Mouse (Mus musculus) intestine, postnatal 0 days (tissue): ENCODE results near the gene Snx6. TPM values are rescaled to one million over a fixed set of nuclear protein-coding genes. Genes with fewer than 3 reads are reported as not detected.

Experiments
- ATAC-seq: fragments of 200-750 bp; cut with Nextera tagmentation; 2 replicates; pipeline ENCODE4 v1.8.0; 2017; ENCODE audit warnings: mild to moderate bottlenecking, moderate TSS enrichment, moderate library complexity
- H3K27ac ChIP-seq: fragments of 300-500 bp; sonication (generic); 2 replicates; pipeline ENCODE4 v1.5.1; 2014; ENCODE audit warnings: mild to moderate bottlenecking, low read depth, low read length, moderate library complexity
- H3K27me3 ChIP-seq: fragments of 300-500 bp; sonication (generic); replicated peaks from 2 replicates; pipeline ENCODE4 v1.6.1; 2014; ENCODE audit warnings: low read length, mixed read lengths; ENCODE audit not compliant: control insufficient read depth, insufficient read depth
- H3K36me3 ChIP-seq: fragments of 300-500 bp; sonication (generic); 2 replicates; pipeline ENCODE4 v1.6.1; 2014; ENCODE audit warnings: mild to moderate bottlenecking, moderate library complexity; ENCODE audit not compliant: control insufficient read depth, insufficient read depth
- H3K4me1 ChIP-seq: fragments of 300-500 bp; sonication (generic); replicated peaks from 2 replicates; pipeline ENCODE4 v1.6.1; 2014; ENCODE audit warnings: antibody characterized with exemption, low read length, mixed read lengths; ENCODE audit not compliant: control insufficient read depth, insufficient read depth
- H3K4me2 ChIP-seq: fragments of 300-500 bp; sonication (generic); replicated peaks from 2 replicates; pipeline ENCODE4 v1.6.1; 2014; ENCODE audit warnings: low read depth, mild to moderate bottlenecking, moderate library complexity
- H3K4me3 ChIP-seq: fragments of 300-500 bp; sonication (generic); 2 replicates; pipeline ENCODE4 v1.5.1; 2014; ENCODE audit warnings: low read depth, low read length
- H3K9ac ChIP-seq: fragments of 300-500 bp; sonication (generic); 2 replicates; pipeline ENCODE4 v1.6.1; 2014; ENCODE audit warnings: mild to moderate bottlenecking, low read depth, low read length
- H3K9me3 ChIP-seq: fragments of 300-500 bp; sonication (generic); 2 replicates; pipeline ENCODE4 v1.6.1; 2016; ENCODE audit warnings: mixed run types; ENCODE audit not compliant: control insufficient read depth
- CTCF ChIP-seq: sonication (generic); IDR thresholded peaks from 2 replicates; pipeline ENCODE4 v1.5.1; 2016; ENCODE audit warnings: low read depth, mild to moderate bottlenecking, control low read depth, antibody characterized with exemption, moderate library complexity
- WGBS: fragments of 180-500 bp; shearing (Covaris S2); extraction: QIAGEN DNeasy Blood & Tissue Kit; methylation state at CpG from one replicate; pipeline ENCODE4 v1.1.7; 2014; 5-methylcytosine and 5-hydroxymethylcytosine counted together
- polyA plus RNA-seq: library from polyadenylated mRNA; unstranded; fragments of >200 nt; fragmentation: Nextera tagmentation; extraction: Ambion mirVana; gene quantifications from 2 replicates; pipeline ENCODE4 v1.2.1, GENCODE M21; 2015

The Snx6 gene
- polyA plus RNA-seq, 1 experiment from 2014 or later: 167 TPM

DNA sequence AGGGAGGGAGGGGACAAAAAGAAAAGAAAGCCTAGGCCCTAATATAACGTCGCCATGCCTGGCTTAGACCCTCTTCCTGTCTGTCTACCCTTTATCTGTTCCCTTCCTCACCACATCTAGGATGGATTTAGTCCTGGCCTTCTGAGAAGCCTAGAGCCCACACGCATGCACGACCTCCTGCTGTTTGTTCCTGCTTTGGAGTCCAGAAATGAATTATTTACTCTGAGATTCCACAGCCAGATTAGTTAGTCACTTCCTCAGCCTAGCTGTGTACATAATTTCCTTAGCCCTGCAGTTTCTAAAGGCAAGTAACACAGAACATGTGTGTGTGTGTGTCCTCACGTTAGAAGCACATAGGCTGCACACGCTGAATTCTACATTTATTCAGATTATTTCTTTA is 10.6 kb upstream of the Snx6 start:
- Histone ChIP-seq H3K9me3 (no peaks in the 10 kb centered on the region), H3K4me1 (peaks cover 5% of the 10 kb centered on the region; the same call in 1 of the 2 replicates), H3K4me2 (no peak overlapping the region), H3K9ac (no peak overlapping the region), H3K36me3 (no peaks in the 10 kb centered on the region), H3K4me3 (no peak overlapping the region), H3K27ac (no peak overlapping the region), H3K27me3 (no peaks in the 10 kb centered on the region)
- WGBS: 51% methylated on average over 6 of the region's 6 CpGs
- ATAC-seq: no peak
- no peak for TF ChIP-seq CTCF

DNA sequence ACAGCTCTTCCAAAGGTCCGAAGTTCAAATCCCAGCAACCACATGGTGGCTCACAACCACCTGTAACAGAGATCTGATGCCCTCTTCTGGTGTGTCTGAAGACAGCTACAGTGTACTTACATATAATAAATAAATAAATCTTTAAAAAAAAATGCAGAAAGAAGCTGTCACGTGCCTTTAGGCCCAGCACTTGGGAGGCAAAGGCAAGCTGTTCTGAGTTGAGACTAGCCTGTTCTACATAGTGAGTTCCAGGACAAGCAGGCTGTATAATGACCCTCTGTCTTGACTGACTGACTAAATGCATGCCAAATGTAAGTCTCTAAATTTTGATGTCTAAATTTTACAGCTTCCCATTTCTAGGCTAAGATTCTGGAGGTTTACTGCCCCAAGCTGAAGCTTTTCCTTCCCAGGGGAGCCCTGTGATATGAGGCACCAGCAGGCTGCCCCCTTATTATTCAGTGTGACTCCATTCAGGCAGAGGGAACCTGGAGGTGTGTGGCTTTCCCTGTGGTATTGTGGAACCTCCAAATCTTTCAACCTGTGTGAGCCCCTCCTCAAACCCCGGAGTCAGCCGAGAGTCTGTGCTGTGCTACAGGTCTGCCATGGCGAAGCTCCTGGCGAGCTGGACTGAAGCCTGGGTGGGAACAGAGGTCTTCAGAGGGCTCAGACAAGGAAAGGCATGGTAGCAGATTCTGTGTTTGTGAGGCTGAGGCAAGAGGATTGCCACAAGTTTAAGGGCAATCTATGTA is 9.9 kb upstream of the Snx6 start:
- 80% methylated on average over 6 of the region's 6 CpGs for WGBS
- Histone ChIP-seq H3K9me3 (no peaks in the 10 kb centered on the region), H3K9ac (no peak overlapping the region), H3K4me3 (no peak overlapping the region), H3K4me1 (peaks cover 5% of the 10 kb centered on the region; the same call in 1 of the 2 replicates), H3K36me3 (no peaks in the 10 kb centered on the region), H3K27ac (no peak overlapping the region), H3K27me3 (no peaks in the 10 kb centered on the region), H3K4me2 (no peak overlapping the region)
- ATAC-seq: no peak
- TF ChIP-seq CTCF: no peak

DNA sequence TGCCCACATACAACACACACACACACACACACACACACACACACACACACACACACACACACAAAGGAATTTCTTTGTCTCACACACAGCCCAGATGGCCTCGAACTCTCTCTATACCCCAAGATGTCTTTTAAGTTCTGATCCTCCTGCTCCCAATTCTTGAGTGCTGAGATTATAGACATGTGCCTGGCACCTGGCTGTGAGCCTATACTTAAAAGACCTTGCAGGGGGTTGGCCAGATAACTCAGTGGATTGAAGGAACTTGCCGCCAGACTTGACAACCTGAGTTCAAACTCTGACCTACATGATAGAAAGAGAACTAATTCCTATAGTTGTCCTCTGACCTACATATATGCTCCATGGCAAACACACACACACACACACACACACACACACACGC is 8.0 kb upstream of the Snx6 start:
- Histone ChIP-seq H3K4me1 (peaks cover 5% of the 10 kb centered on the region; the same call in 1 of the 2 replicates), H3K9me3 (no peaks in the 10 kb centered on the region), H3K27me3 (no peaks in the 10 kb centered on the region), H3K4me3 (no peak overlapping the region), H3K36me3 (no peaks in the 10 kb centered on the region), H3K9ac (no peak overlapping the region), H3K27ac (no peak overlapping the region), H3K4me2 (no peak overlapping the region)
- no peak for TF ChIP-seq CTCF
- 81% methylated on average over 3 of the region's 3 CpGs for WGBS
- no peak for ATAC-seq

DNA sequence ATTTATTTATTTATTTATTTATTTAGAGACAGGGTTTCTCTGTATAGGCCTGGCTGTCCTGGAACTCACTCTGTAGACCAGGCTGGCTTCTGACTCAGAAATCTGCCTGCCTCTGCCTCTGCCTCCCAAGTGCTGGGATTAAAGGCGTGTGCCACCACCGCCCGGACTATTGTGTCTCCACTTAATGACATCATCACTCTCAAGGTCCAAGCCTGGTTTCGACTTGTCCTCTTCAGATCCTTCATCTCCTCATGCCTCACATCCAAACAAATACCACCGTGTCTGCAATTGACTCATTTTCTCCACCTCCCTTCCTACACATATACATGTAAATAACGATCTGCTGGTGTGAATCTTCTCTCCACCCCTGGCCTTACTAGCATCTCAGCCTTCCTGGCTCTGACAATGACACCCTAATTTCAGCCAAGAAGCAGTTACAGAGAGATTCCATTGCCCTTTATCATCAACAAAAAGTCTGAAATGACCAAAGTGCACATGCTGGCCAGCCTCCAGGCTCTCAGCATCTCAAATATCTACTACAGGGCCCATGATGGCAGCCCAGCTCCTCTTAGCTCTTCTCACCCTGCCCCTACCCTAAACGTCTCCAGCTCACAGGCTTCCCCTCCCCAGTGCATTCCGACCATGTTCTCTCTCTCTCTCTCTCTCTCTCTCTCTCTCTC is 1.2 kb upstream of the Snx6 start:
- H3K4me1 ChIP-seq: peaks cover 6% of the 10 kb centered on the region; the same call in 1 of the 2 replicates
- TF ChIP-seq CTCF: no peak
- no peak overlapping the region for H3K9ac ChIP-seq
- H3K27ac ChIP-seq: no peak overlapping the region
- 0 out of 2 replicates have a peak, but pooled peaks cover 6% of the 10 kb centered on the region for H3K36me3 ChIP-seq
- no peak overlapping the region for H3K4me3 ChIP-seq
- WGBS: 82% methylated on average over 8 of the region's 8 CpGs
- no peak for ATAC-seq
- H3K4me2 ChIP-seq: no peak overlapping the region
- H3K27me3 ChIP-seq: no peaks in the 10 kb centered on the region
- no peaks in the 10 kb centered on the region for H3K9me3 ChIP-seq

DNA sequence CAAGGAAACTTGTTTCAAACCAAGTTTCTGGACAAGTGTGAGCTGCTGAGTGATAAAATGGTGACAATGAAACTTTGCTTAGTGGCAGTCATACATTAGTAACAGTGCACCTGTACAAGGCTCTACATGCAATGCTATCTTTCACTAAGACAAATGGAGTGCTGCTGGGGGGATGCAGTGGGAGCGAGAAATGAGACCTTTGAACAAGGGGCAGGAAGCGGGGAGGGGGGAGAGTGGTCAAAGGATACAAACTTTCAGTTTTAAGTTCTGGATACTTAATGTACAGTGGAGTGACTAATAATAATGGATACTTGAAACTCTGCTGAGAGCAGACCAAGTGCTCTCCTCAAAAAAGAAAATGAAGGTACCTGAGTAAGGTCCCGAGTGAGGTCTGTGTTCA is 1.1 kb downstream of the Snx6 start:
- Histone ChIP-seq H3K4me1 (peaks cover 6% of the 10 kb centered on the region; the same call in 1 of the 2 replicates), H3K27ac (no peak overlapping the region), H3K4me2 (peak overlapping the region; percentile 88), H3K9ac (no peak overlapping the region), H3K9me3 (no peaks in the 10 kb centered on the region), H3K36me3 (0 out of 2 replicates have a peak, but pooled peaks cover 14% of the 10 kb centered on the region), H3K4me3 (peak overlapping the region; percentile 97), H3K27me3 (no peaks in the 10 kb centered on the region)
- 12% methylated on average over 3 of the region's 3 CpGs for WGBS
- no peak for ATAC-seq
- no peak for TF ChIP-seq CTCF

DNA sequence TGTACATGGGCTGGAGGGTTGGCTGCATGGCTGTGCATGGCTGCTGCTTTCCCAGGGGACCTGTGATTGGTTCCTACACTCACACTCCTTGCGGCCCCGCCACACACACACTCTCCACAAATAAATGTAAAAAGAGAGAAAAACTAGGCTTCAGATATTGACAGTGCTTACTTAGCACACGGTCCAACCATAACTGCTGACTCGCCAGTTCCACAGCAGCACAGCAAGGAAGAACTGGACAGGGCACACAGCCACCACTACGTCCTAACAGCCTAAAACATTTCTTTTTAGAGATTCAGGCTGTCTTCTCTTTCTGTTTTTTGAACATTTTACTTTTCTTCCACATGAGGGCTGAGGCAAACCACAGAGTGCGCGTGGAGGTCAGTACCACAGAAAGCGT is 4.0 kb downstream of the Snx6 start:
- no peak overlapping the region for H3K4me3 ChIP-seq
- peaks cover 6% of the 10 kb centered on the region; the same call in 1 of the 2 replicates for H3K4me1 ChIP-seq
- H3K27ac ChIP-seq: no peak overlapping the region; the same call in 1 of the 2 replicates
- peaks cover 25% of the 10 kb centered on the region; the same call in 1 of the 2 replicates for H3K36me3 ChIP-seq
- no peak for TF ChIP-seq CTCF
- no peak for ATAC-seq
- H3K9ac ChIP-seq: no peak overlapping the region
- H3K9me3 ChIP-seq: no peaks in the 10 kb centered on the region
- 79% methylated on average over 8 of the region's 8 CpGs for WGBS
- H3K27me3 ChIP-seq: no peaks in the 10 kb centered on the region
- H3K4me2 ChIP-seq: no peak overlapping the region
